Mouse (Mus musculus) E14TG2a.4 (cell line): Measurements from ENCODE around the gene Gm4871.
"Not testable (repeated sequence)": the region's sequence is repeated elsewhere in the genome, so short reads cannot be mapped to it uniquely, and the experiment has no call there.

Experiments
- H3K27me3 ChIP-seq: 2 replicates; pipeline ENCODE4 v1.6.1; 2014; ENCODE audit warnings: low read length, control low read depth; ENCODE audit not compliant: insufficient read depth
- H3K36me3 ChIP-seq: 2 replicates; pipeline ENCODE4 v1.6.1; 2014; ENCODE audit warnings: low read length, control low read depth; ENCODE audit not compliant: insufficient read depth
- H3K4me1 ChIP-seq: replicated peaks from 2 replicates; pipeline ENCODE4 v1.6.1; 2014; ENCODE audit warnings: low read depth, low read length, control low read depth
- H3K4me3 ChIP-seq: replicated peaks from 2 replicates; pipeline ENCODE4 v1.5.1; 2014; ENCODE audit warnings: mild to moderate bottlenecking, low read length
- H3K9me3 ChIP-seq: 2 replicates; pipeline ENCODE4 v1.6.1; 2014; ENCODE audit warnings: low read length, control low read depth
- CTCF ChIP-seq: conservative IDR thresholded peaks from 2 replicates; pipeline ENCODE4 v1.5.1; 2014; ENCODE audit warnings: low read length
- NANOG ChIP-seq: IDR thresholded peaks from 2 replicates; pipeline ENCODE4 v1.6.1; 2014; ENCODE audit warnings: borderline replicate concordance, low read length, mixed read lengths
- POU5F1 ChIP-seq: IDR thresholded peaks from 2 replicates; pipeline ENCODE4 v1.6.1; 2014; ENCODE audit warnings: low read length, borderline replicate concordance

Gene Gm4871

GRCm38 (mm10) chr5:145058722-145059121 is 26.2 kb upstream of the Gm4871 start:
- Histone ChIP-seq H3K9me3 (peaks cover 23% of the 10 kb centered on the region), H3K27me3 (no peaks in the 10 kb centered on the region), H3K36me3 (0 out of 2 replicates have a peak, but pooled peaks cover 2% of the 10 kb centered on the region), H3K4me3 (no peak overlapping the region), H3K4me1 (peaks cover 38% of the 10 kb centered on the region)
- TF ChIP-seq CTCF (peak; percentile 80), POU5F1 (no peak), NANOG (no peak)

GRCm38 (mm10) chr5:145057907-145058306 is 25.4 kb upstream of the Gm4871 start:
- H3K4me3 ChIP-seq, result no peak overlapping the region
- H3K4me1 ChIP-seq, result peaks cover 38% of the 10 kb centered on the region
- TF ChIP-seq POU5F1, result no peak
- no peak for TF ChIP-seq CTCF
- no peak for TF ChIP-seq NANOG
- no peaks in the 10 kb centered on the region for H3K27me3 ChIP-seq
- peaks cover 15% of the 10 kb centered on the region for H3K9me3 ChIP-seq
- H3K36me3 ChIP-seq, result 0 out of 2 replicates have a peak, but pooled peaks cover under 1% of the 10 kb centered on the region

- H3K27me3 ChIP-seq, H3K4me3 ChIP-seq, H3K36me3 ChIP-seq, H3K9me3 ChIP-seq: not testable (repeated sequence)
- H3K4me1 ChIP-seq, result peaks cover 18% of the 10 kb centered on the region
These were observed 21.6 kb upstream of the Gm4871 start for GRCm38 (mm10) chr5:145054187-145054586.

GRCm38 (mm10) chr5:145042690-145043089 is 10.1 kb upstream of the Gm4871 start, which contains the start of gene 1700018F24Rik:
TSS of gene 1700018F24Rik (plus strand) at chr5:145042990.
- H3K4me1 ChIP-seq, H3K27me3 ChIP-seq, H3K4me3 ChIP-seq, H3K36me3 ChIP-seq: not testable (repeated sequence)
- H3K9me3 ChIP-seq, result peaks cover 16% of the 10 kb centered on the region

- TF ChIP-seq CTCF, result peak; percentile 89
- TF ChIP-seq NANOG, result no peak
- TF ChIP-seq POU5F1, result no peak
- Histone ChIP-seq H3K4me1 (peaks cover 6% of the 10 kb centered on the region), H3K4me3 (no peak overlapping the region), H3K9me3 (peaks cover 6% of the 10 kb centered on the region), H3K36me3 (no peaks in the 10 kb centered on the region), H3K27me3 (no peaks in the 10 kb centered on the region)
These were observed 9.1 kb upstream of the Gm4871 start for GRCm38 (mm10) chr5:145041628-145042027.

GRCm38 (mm10) chr5:145030476-145030875 is 2.1 kb downstream of the Gm4871 start:
- H3K4me1 ChIP-seq, result not testable (repeated sequence)

GRCm38 (mm10) chr5:145020712-145021111 is 11.8 kb downstream of the Gm4871 start:
- not testable (repeated sequence) for H3K4me3 ChIP-seq, H3K4me1 ChIP-seq, H3K36me3 ChIP-seq, H3K27me3 ChIP-seq, H3K9me3 ChIP-seq

More at GRCm38 (mm10) chr5:145030476-145030875, 2.1 kb downstream of the Gm4871 start:
- not testable (repeated sequence) for H3K36me3 ChIP-seq, H3K4me3 ChIP-seq, H3K27me3 ChIP-seq, H3K9me3 ChIP-seq

- H3K4me3 ChIP-seq, H3K9me3 ChIP-seq, H3K4me1 ChIP-seq: not testable (repeated sequence)
These were observed 12.3 kb downstream of the Gm4871 start for GRCm38 (mm10) chr5:145020254-145020653.

GRCm38 (mm10) chr5:145016761-145017160 is 15.8 kb downstream of the Gm4871 start:
- not testable (repeated sequence) for H3K4me1 ChIP-seq, H3K9me3 ChIP-seq, H3K4me3 ChIP-seq, H3K36me3 ChIP-seq, H3K27me3 ChIP-seq

More at GRCm38 (mm10) chr5:145020254-145020653, 12.3 kb downstream of the Gm4871 start:
- not testable (repeated sequence) for H3K36me3 ChIP-seq, H3K27me3 ChIP-seq

GRCm38 (mm10) chr5:145014278-145014677 is 18.3 kb downstream of the Gm4871 start:
- TF ChIP-seq NANOG, result no peak
- no peak for TF ChIP-seq CTCF
- H3K27me3 ChIP-seq, result no peaks in the 10 kb centered on the region

More at GRCm38 (mm10) chr5:145014278-145014677, 18.3 kb downstream of the Gm4871 start:
- no peaks in the 10 kb centered on the region for H3K4me1 ChIP-seq
- H3K9me3 ChIP-seq, result no peaks in the 10 kb centered on the region
- H3K4me3 ChIP-seq, result no peak overlapping the region
- H3K36me3 ChIP-seq, result no peaks in the 10 kb centered on the region
